Mouse (Mus musculus) heart, embryonic 13.5 days (tissue): ENCODE measurements at regions not wholly inside any gene's neighbourhood (a gene's known extent, or its start where the extent isn't known, plus 50 kb on each side); places are given as distances from the start of the nearest gene placed in this dataset.
A peak's percentile ranks its signal among the peaks of the same experiment; 100 is the strongest.

ENCODE experiments used
- ATAC-seq: fragments of 200-750 bp; cut with Nextera tagmentation; 2 replicates; pipeline ENCODE4 v1.8.0; 2017; ENCODE audit warnings: moderate TSS enrichment; ENCODE audit not compliant: insufficient number of reproducible peaks, low FRiP score, low TSS enrichment; ENCODE audit errors: extremely low read depth
- H3K27ac ChIP-seq: fragments of 300-500 bp; sonication (generic); replicated peaks from 2 replicates; pipeline ENCODE4 v1.5.1; 2015; ENCODE audit warnings: moderate library complexity, mild to moderate bottlenecking, inconsistent platforms
- H3K27me3 ChIP-seq: fragments of 300-500 bp; sonication (generic); replicated peaks from 2 replicates; pipeline ENCODE4 v1.6.1; 2015; ENCODE audit warnings: mild to moderate bottlenecking, inconsistent platforms
- H3K36me3 ChIP-seq: fragments of 300-500 bp; sonication (generic); 2 replicates; pipeline ENCODE4 v1.6.1; 2015; ENCODE audit warnings: mild to moderate bottlenecking, inconsistent platforms
- H3K4me1 ChIP-seq: fragments of 300-500 bp; sonication (generic); 2 replicates; pipeline ENCODE4 v1.6.1; 2015; ENCODE audit warnings: inconsistent platforms
- H3K4me2 ChIP-seq: fragments of 300-500 bp; sonication (generic); 2 replicates; pipeline ENCODE4 v1.6.1; 2015; ENCODE audit warnings: inconsistent platforms, mild to moderate bottlenecking, moderate library complexity
- H3K4me3 ChIP-seq: fragments of 300-500 bp; sonication (generic); 2 replicates; pipeline ENCODE4 v1.5.1; 2015; ENCODE audit warnings: moderate library complexity, mild to moderate bottlenecking, inconsistent platforms
- H3K9ac ChIP-seq: fragments of 300-500 bp; sonication (generic); 2 replicates; pipeline ENCODE4 v1.6.1; 2015; ENCODE audit warnings: inconsistent platforms, mild to moderate bottlenecking, moderate library complexity
- H3K9me3 ChIP-seq: fragments of 300-500 bp; sonication (generic); 2 replicates; pipeline ENCODE4 v1.6.1; 2016; ENCODE audit warnings: inconsistent platforms
- WGBS: fragments of 180-500 bp; shearing (Covaris S2); methylation state at CpG from one replicate; pipeline ENCODE4 v1.1.7; 2015; ENCODE audit warnings: mixed read lengths; 5-methylcytosine and 5-hydroxymethylcytosine counted together

GRCm38 (mm10) chr10:37436849-37437248 is 298.1 kb upstream of the Marcks start:
- no peaks in the 10 kb centered on the region for H3K4me1 ChIP-seq
- H3K27me3 ChIP-seq: no peaks in the 10 kb centered on the region
- no peaks in the 10 kb centered on the region for H3K9me3 ChIP-seq
- H3K4me3 ChIP-seq: no peak overlapping the region
- no peak for ATAC-seq
- H3K9ac ChIP-seq: no peak overlapping the region
- H3K4me2 ChIP-seq: no peak overlapping the region
- H3K27ac ChIP-seq: 0 out of 2 replicates have a peak overlapping the region, but pooled peaks have one; percentile 15
- H3K36me3 ChIP-seq: no peaks in the 10 kb centered on the region

- WGBS: 65% methylated on average over 5 of the region's 5 CpGs
- H3K9me3 ChIP-seq: no peaks in the 10 kb centered on the region
These were observed 295.5 kb upstream of the Marcks start for GRCm38 (mm10) chr10:37434229-37434628.

GRCm38 (mm10) chr10:37423047-37423446 is 284.3 kb upstream of the Marcks start:
- no peak overlapping the region for H3K4me3 ChIP-seq
- no peak overlapping the region for H3K27ac ChIP-seq
- 39% methylated on average over 1 of the region's 1 CpGs for WGBS
- H3K4me2 ChIP-seq: no peak overlapping the region
- H3K4me1 ChIP-seq: peaks cover 6% of the 10 kb centered on the region
- H3K9me3 ChIP-seq: no peaks in the 10 kb centered on the region
- no peak overlapping the region for H3K9ac ChIP-seq
- no peak for ATAC-seq
- no peaks in the 10 kb centered on the region for H3K27me3 ChIP-seq
- H3K36me3 ChIP-seq: no peaks in the 10 kb centered on the region

More at GRCm38 (mm10) chr10:37434229-37434628, 295.5 kb upstream of the Marcks start:
- ATAC-seq: no peak
- Histone ChIP-seq H3K27ac (no peak overlapping the region), H3K4me3 (no peak overlapping the region), H3K4me1 (no peaks in the 10 kb centered on the region), H3K4me2 (no peak overlapping the region), H3K9ac (no peak overlapping the region), H3K36me3 (no peaks in the 10 kb centered on the region), H3K27me3 (no peaks in the 10 kb centered on the region)

GRCm38 (mm10) chr10:37422612-37423011 is 283.9 kb upstream of the Marcks start:
- H3K9ac ChIP-seq: no peak overlapping the region
- H3K4me3 ChIP-seq: no peak overlapping the region
- no peak overlapping the region for H3K4me2 ChIP-seq
- no peaks in the 10 kb centered on the region for H3K27me3 ChIP-seq
- H3K4me1 ChIP-seq: peaks cover 6% of the 10 kb centered on the region
- no peaks in the 10 kb centered on the region for H3K9me3 ChIP-seq
- H3K36me3 ChIP-seq: no peaks in the 10 kb centered on the region
- WGBS: 32% methylated on average over 2 of the region's 2 CpGs
- no peak overlapping the region for H3K27ac ChIP-seq
- ATAC-seq: no peak

GRCm38 (mm10) chr10:37416321-37416720 is 277.6 kb upstream of the Marcks start:
- no peaks in the 10 kb centered on the region for H3K4me1 ChIP-seq
- H3K4me3 ChIP-seq: no peak overlapping the region
- no peak overlapping the region for H3K27ac ChIP-seq
- H3K9me3 ChIP-seq: no peaks in the 10 kb centered on the region
- H3K27me3 ChIP-seq: no peaks in the 10 kb centered on the region
- no peak overlapping the region for H3K9ac ChIP-seq
- no peak for ATAC-seq
- 68% methylated on average over 1 of the region's 1 CpGs for WGBS
- H3K4me2 ChIP-seq: no peak overlapping the region
- no peaks in the 10 kb centered on the region for H3K36me3 ChIP-seq

- H3K27me3 ChIP-seq: no peaks in the 10 kb centered on the region
- H3K36me3 ChIP-seq: no peaks in the 10 kb centered on the region
- no peak overlapping the region for H3K27ac ChIP-seq
- ATAC-seq: no peak
- H3K4me3 ChIP-seq: no peak overlapping the region
- no peaks in the 10 kb centered on the region for H3K4me1 ChIP-seq
- no peaks in the 10 kb centered on the region for H3K9me3 ChIP-seq
- no peak overlapping the region for H3K9ac ChIP-seq
- WGBS: 88% methylated on average over 1 of the region's 1 CpGs
- no peak overlapping the region for H3K4me2 ChIP-seq
These were observed 273.7 kb upstream of the Marcks start for GRCm38 (mm10) chr10:37412401-37412800.

GRCm38 (mm10) chr10:37409749-37410148 is 271.0 kb upstream of the Marcks start:
- H3K27ac ChIP-seq: no peak overlapping the region
- no peak for ATAC-seq
- no peak overlapping the region for H3K4me3 ChIP-seq
- no peaks in the 10 kb centered on the region for H3K4me1 ChIP-seq
- 59% methylated on average over 1 of the region's 1 CpGs for WGBS
- H3K27me3 ChIP-seq: no peaks in the 10 kb centered on the region
- no peak overlapping the region for H3K4me2 ChIP-seq
- H3K9me3 ChIP-seq: no peaks in the 10 kb centered on the region
- H3K36me3 ChIP-seq: no peaks in the 10 kb centered on the region
- H3K9ac ChIP-seq: no peak overlapping the region

- no peak overlapping the region for H3K27ac ChIP-seq
- H3K27me3 ChIP-seq: no peaks in the 10 kb centered on the region
- H3K9ac ChIP-seq: no peak overlapping the region
- H3K4me1 ChIP-seq: no peaks in the 10 kb centered on the region
- WGBS: 70% methylated on average over 2 of the region's 2 CpGs
- H3K4me3 ChIP-seq: no peak overlapping the region
- H3K36me3 ChIP-seq: no peaks in the 10 kb centered on the region
- no peaks in the 10 kb centered on the region for H3K9me3 ChIP-seq
- no peak for ATAC-seq
- no peak overlapping the region for H3K4me2 ChIP-seq
These were observed 268.8 kb upstream of the Marcks start for GRCm38 (mm10) chr10:37407487-37407886.

GRCm38 (mm10) chr10:37404933-37405332 is 266.2 kb upstream of the Marcks start:
- peaks cover 12% of the 10 kb centered on the region for H3K4me1 ChIP-seq
- no peak overlapping the region for H3K4me2 ChIP-seq
- H3K27me3 ChIP-seq: no peaks in the 10 kb centered on the region
- WGBS: 86% methylated on average over 4 of the region's 4 CpGs
- no peak overlapping the region for H3K9ac ChIP-seq
- no peaks in the 10 kb centered on the region for H3K9me3 ChIP-seq
- no peak overlapping the region for H3K27ac ChIP-seq
- no peak overlapping the region for H3K4me3 ChIP-seq
- ATAC-seq: no peak
- no peaks in the 10 kb centered on the region for H3K36me3 ChIP-seq

GRCm38 (mm10) chr10:37404407-37404806 is 265.7 kb upstream of the Marcks start:
- Histone ChIP-seq H3K4me1 (peaks cover 12% of the 10 kb centered on the region), H3K36me3 (no peaks in the 10 kb centered on the region), H3K27ac (no peak overlapping the region), H3K4me2 (no peak overlapping the region), H3K27me3 (no peaks in the 10 kb centered on the region), H3K9me3 (no peaks in the 10 kb centered on the region), H3K9ac (no peak overlapping the region), H3K4me3 (no peak overlapping the region)
- no peak for ATAC-seq

- 75% methylated on average over 1 of the region's 1 CpGs for WGBS
- H3K4me2 ChIP-seq: no peak overlapping the region
- no peaks in the 10 kb centered on the region for H3K27me3 ChIP-seq
- H3K4me3 ChIP-seq: no peak overlapping the region
- H3K27ac ChIP-seq: no peak overlapping the region
- H3K36me3 ChIP-seq: no peaks in the 10 kb centered on the region
- H3K9me3 ChIP-seq: no peaks in the 10 kb centered on the region
- H3K9ac ChIP-seq: no peak overlapping the region
- H3K4me1 ChIP-seq: peaks cover 16% of the 10 kb centered on the region
- no peak for ATAC-seq
These were observed 263.7 kb upstream of the Marcks start for GRCm38 (mm10) chr10:37402376-37402775.

- Histone ChIP-seq H3K9ac (no peak overlapping the region), H3K4me3 (no peak overlapping the region), H3K36me3 (no peaks in the 10 kb centered on the region), H3K4me2 (no peak overlapping the region), H3K4me1 (peaks cover 25% of the 10 kb centered on the region), H3K27me3 (no peaks in the 10 kb centered on the region), H3K9me3 (no peaks in the 10 kb centered on the region), H3K27ac (no peak overlapping the region)
- no peak for ATAC-seq
- WGBS: 23% methylated on average over 1 of the region's 1 CpGs
These were observed 262.3 kb upstream of the Marcks start for GRCm38 (mm10) chr10:37400991-37401390.
